Mouse (Mus musculus) thymus, adult 2 months (tissue): ENCODE measurements around the gene Ap3d1.

Source experiments
- CTCF ChIP-seq: fragments of 200-500 bp; IDR thresholded peaks from 2 replicates; pipeline ENCODE4 v1.5.1; 2012; ENCODE audit warnings: mild to moderate bottlenecking, control low read depth, low read length, moderate library complexity, borderline replicate concordance; ENCODE audit not compliant: control insufficient read depth, poor library complexity, insufficient read depth; ENCODE audit errors: extremely low read depth
- POLR2A ChIP-seq: fragments of 200-500 bp; IDR thresholded peaks from 2 replicates; pipeline ENCODE4 v1.6.1; 2012; ENCODE audit warnings: mild to moderate bottlenecking, low read length, control low read depth, moderate library complexity; ENCODE audit not compliant: control insufficient read depth, poor library complexity, insufficient read depth; ENCODE audit errors: extremely low read depth

DNA sequence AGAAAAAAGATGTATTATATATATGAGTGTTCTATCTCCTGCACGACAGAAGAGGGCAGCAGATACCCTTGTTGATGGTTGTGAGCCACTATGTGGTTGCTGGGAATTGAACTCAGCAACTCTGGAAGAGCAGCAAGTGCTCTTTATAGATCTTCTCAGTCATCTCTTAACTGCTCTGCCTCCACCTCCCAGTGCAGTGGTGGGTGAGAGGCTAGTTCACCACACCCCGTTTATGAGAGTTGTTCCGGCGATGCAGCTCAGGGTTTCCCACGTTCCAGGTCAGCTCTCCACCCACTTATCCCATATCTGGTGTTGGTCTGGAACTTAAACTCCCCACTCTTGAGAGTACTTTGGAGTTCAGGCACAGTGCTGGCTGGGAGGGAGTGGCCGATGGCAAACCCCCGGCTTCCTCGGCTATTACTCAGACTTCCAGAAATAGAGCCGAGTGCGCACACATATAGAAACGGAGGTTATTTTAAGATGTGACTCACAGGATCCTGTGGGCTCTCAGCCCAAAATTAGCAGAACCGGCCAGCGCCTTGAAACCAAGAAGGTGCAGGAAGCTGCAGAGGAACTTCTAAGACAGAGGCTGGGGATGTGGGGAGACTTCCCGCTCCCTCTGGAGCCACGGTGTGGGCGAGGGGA is 9.2 kb upstream of the Ap3d1 start:
- TF ChIP-seq POLR2A (no peak), CTCF (no peak)
